Comparison of ENCODE assay signal across 8 mouse cellular contexts in the genomic region with DNA sequence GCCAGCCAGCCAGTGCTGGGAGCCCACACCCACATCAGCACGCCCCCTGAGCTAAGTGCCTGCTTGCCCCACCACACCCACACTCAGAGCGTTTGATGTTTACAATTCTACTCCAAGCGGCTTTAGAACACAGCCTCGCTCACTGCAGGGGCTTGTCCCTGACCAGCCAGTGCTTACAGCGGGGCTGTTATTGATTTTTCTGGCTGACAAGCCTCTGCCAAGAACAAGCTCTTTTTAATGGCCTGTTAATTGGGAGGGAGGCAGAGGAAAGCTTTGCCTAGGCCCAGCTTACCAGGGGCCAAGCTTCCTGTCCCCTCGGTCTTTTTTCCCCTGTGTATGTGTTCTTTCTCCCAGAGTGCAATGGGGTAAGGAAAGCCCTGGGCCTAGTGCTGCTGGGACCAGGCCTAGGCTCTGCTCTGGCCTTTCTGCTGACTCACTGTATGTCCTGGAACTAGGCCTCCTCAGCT. TPM values are rescaled to one million over a fixed set of nuclear protein-coding genes. Genes with fewer than 3 reads are reported as not detected.
DNase-seq lines count a peak whose midpoint lies in the region; ATAC-seq and TF ChIP-seq lines count a peak whose summit lies in the region.

No protein-coding gene starts in this region.

- intact Hi-C loops in gastrocnemius, postnatal 36 days (cut with DNase I): no loop called here

- DNase-seq in gastrocnemius, postnatal 36 days: peak; percentile 39 to 45
- no peak for DNase-seq in gastrocnemius, postnatal 10 days
- DNase-seq in NIH3T3 (ENCODE audit: low read depth): peak; percentile 86
- peak; percentile 52 for DNase-seq in hindbrain, postnatal 0 days (ENCODE audit: low spot score)
- peak; percentile 93 for DNase-seq in lung, postnatal 0 days (ENCODE audit: low spot score)
- DNase-seq in yolk sac, embryonic 10.5 days (ENCODE audit: low spot score): peak; percentile 36

- no peak for TF ChIP-seq CTCF in hindbrain, postnatal 0 days (IDR thresholded peaks at IDR 0.05; ENCODE audit: low read depth)
- TF ChIP-seq CTCF in lung, postnatal 0 days (IDR thresholded peaks at IDR 0.05): no peak

- H3K27ac ChIP-seq in forebrain, embryonic 12.5 days: peak overlapping the region; percentile 75
- H3K27ac ChIP-seq in hindbrain, postnatal 0 days: peak overlapping the region; percentile 45
- peak overlapping the region; percentile 85 for H3K27ac ChIP-seq in lung, postnatal 0 days (ENCODE audit: low read length)

- 6% methylated on average over 6 of the region's 6 CpGs for WGBS in forebrain, embryonic 12.5 days
- 13% methylated on average over 6 of the region's 6 CpGs for WGBS in hindbrain, postnatal 0 days
- 11% methylated on average over 6 of the region's 6 CpGs for WGBS in lung, postnatal 0 days

- H3K9ac ChIP-seq in forebrain, embryonic 12.5 days: no peak overlapping the region
- H3K9ac ChIP-seq in hindbrain, postnatal 0 days (replicated peaks; ENCODE audit: low read length): no peak overlapping the region
- peak overlapping the region; percentile 48; the same call in 1 of the 2 replicates for H3K9ac ChIP-seq in lung, postnatal 0 days (replicated peaks; ENCODE audit: low read depth)

- H3K9me3 ChIP-seq in forebrain, embryonic 12.5 days: no peaks in the 10 kb centered on the region
- H3K9me3 ChIP-seq in hindbrain, postnatal 0 days (ENCODE audit: low read length): no peaks in the 10 kb centered on the region
- no peaks in the 10 kb centered on the region for H3K9me3 ChIP-seq in lung, postnatal 0 days (ENCODE audit: low read length)

- H3K4me1 ChIP-seq in forebrain, embryonic 12.5 days: peaks cover 56% of the 10 kb centered on the region
- peaks cover 15% of the 10 kb centered on the region; the same call in 1 of the 2 replicates for H3K4me1 ChIP-seq in hindbrain, postnatal 0 days (ENCODE audit: insufficient read depth, low read length)
- peaks cover 5% of the 10 kb centered on the region; the same call in 1 of the 2 replicates for H3K4me1 ChIP-seq in lung, postnatal 0 days (ENCODE audit: insufficient read depth, low read depth, low read length)

- no peak overlapping the region for H3K4me3 ChIP-seq in forebrain, embryonic 12.5 days (replicated peaks)
- no peak overlapping the region for H3K4me3 ChIP-seq in hindbrain, postnatal 0 days (ENCODE audit: low read length)
- peak overlapping the region; percentile 26 for H3K4me3 ChIP-seq in lung, postnatal 0 days (ENCODE audit: low read depth, low read length)

- peak; percentile 71 for ATAC-seq in forebrain, embryonic 12.5 days (ENCODE audit: low FRiP score)
- ATAC-seq in hindbrain, postnatal 0 days: peak; percentile 61; the same call in 1 of the 2 replicates
- ATAC-seq in lung, postnatal 0 days: peak; percentile 87
- ATAC-seq in inflammation-experienced regulatory T-cells, adult 6 months: no peak

- no peaks in the 10 kb centered on the region for H3K36me3 ChIP-seq in forebrain, embryonic 12.5 days (replicated peaks)
- H3K36me3 ChIP-seq in hindbrain, postnatal 0 days (ENCODE audit: insufficient read depth, low read length): no peaks in the 10 kb centered on the region
- no peaks in the 10 kb centered on the region for H3K36me3 ChIP-seq in lung, postnatal 0 days (ENCODE audit: insufficient read depth, low read length)

- H3K4me2 ChIP-seq in forebrain, embryonic 12.5 days: no peak overlapping the region
- H3K4me2 ChIP-seq in hindbrain, postnatal 0 days (ENCODE audit: low read depth, low read length): 0 out of 2 replicates have a peak overlapping the region, but pooled peaks have one; percentile 13
- H3K4me2 ChIP-seq in lung, postnatal 0 days (replicated peaks; ENCODE audit: low read depth, low read length): peak overlapping the region; percentile 55

- peak; percentile 91 for TF ChIP-seq EP300 in lung, postnatal 0 days (IDR thresholded peaks at IDR 0.05)

- peaks cover 23% of the 10 kb centered on the region for H3K27me3 ChIP-seq in forebrain, embryonic 12.5 days
- H3K27me3 ChIP-seq in hindbrain, postnatal 0 days (ENCODE audit: insufficient read depth, low read length): no peaks in the 10 kb centered on the region
- no peaks in the 10 kb centered on the region for H3K27me3 ChIP-seq in lung, postnatal 0 days (replicated peaks; ENCODE audit: insufficient read depth, low read length)

RNA-seq across cellular contexts. Expression of a gene that starts 1.9 kb away (rescaled TPM):
- total RNA-seq in gastrocnemius, postnatal 36 days (2021): 100 to 1,000 TPM; 212 to 260 TPM
- 100 to 1,000 TPM; 194 to 198 TPM for total RNA-seq in gastrocnemius, postnatal 10 days (2021)
- 7.4 and 9.0 TPM in 2 replicates for polyA plus RNA-seq in forebrain, embryonic 12.5 days (2016; fragmentation: Nextera tagmentation; extraction: Ambion mirVana)
- total RNA-seq in hindbrain, postnatal 0 days (2014; rRNA removed): 13.2 and 17.9 TPM in 2 replicates
- 10.0 and 11.2 TPM in 2 replicates for polyA plus RNA-seq in hindbrain, postnatal 0 days (2015; fragmentation: Nextera tagmentation; extraction: Ambion mirVana)
- polyA plus RNA-seq in lung, postnatal 0 days (2015; fragmentation: Nextera tagmentation; extraction: Ambion mirVana): 22.2 and 23.6 TPM in 2 replicates
- polyA plus RNA-seq in inflammation-experienced regulatory T-cells, adult 6 months (2017; shearing (Covaris generic)): not detected
